Mouse (Mus musculus) common myeloid progenitor, adult 5-6 weeks (primary cell): Measurements from ENCODE around the gene Neo1. TPM values are rescaled to one million over a fixed set of nuclear protein-coding genes. Genes with fewer than 3 reads are reported as not detected.

Experiments
- ATAC-seq: replicated peaks from 2 replicates; pipeline ENCODE4 v1.8.0; 2016; ENCODE audit warnings: low read depth, mild to moderate bottlenecking, moderate TSS enrichment, inconsistent platforms; ENCODE audit not compliant: poor library complexity, severe bottlenecking
- total RNA-seq: library from RNA; stranded (forward); fragments of 200-1000, 187-1606 nt; gene quantifications from 2 replicates; pipeline ENCODE4 v1.2.3, GENCODE M21; 2017

Gene Neo1
- 0.14 and 0.15 TPM in 2 replicates for total RNA-seq

- ATAC-seq: 0 out of 2 replicates have a peak, but pooled peaks have one; percentile 22
Measured at GRCm38 (mm10) chr9:59036159-59036731, at the start of gene Neo1. Neo1 (minus strand) TSS chr9:59036441.

GRCm38 (mm10) chr9:59075632-59076031, 39.4 kb upstream of the Neo1 start:
- no peak for ATAC-seq

- ATAC-seq: no peak
Measured at GRCm38 (mm10) chr9:59073887-59074286, 37.6 kb upstream of the Neo1 start.

GRCm38 (mm10) chr9:59072076-59072777, 36.0 kb upstream of the Neo1 start:
- no peak for ATAC-seq

- ATAC-seq: no peak
Measured at GRCm38 (mm10) chr9:59071220-59071977, 35.2 kb upstream of the Neo1 start.

GRCm38 (mm10) chr9:59070216-59070615, 34.0 kb upstream of the Neo1 start:
- no peak for ATAC-seq

GRCm38 (mm10) chr9:59065616-59066301, 29.5 kb upstream of the Neo1 start:
- no peak for ATAC-seq

GRCm38 (mm10) chr9:59062409-59062808, 26.2 kb upstream of the Neo1 start:
- no peak for ATAC-seq

GRCm38 (mm10) chr9:59060026-59060605, 23.9 kb upstream of the Neo1 start:
- no peak for ATAC-seq

- no peak for ATAC-seq
Measured at GRCm38 (mm10) chr9:59059158-59059557, 22.9 kb upstream of the Neo1 start.

GRCm38 (mm10) chr9:59058060-59058459, 21.8 kb upstream of the Neo1 start:
- ATAC-seq: no peak

- ATAC-seq: no peak
Measured at GRCm38 (mm10) chr9:59056281-59056680, 20.0 kb upstream of the Neo1 start.

- no peak for ATAC-seq
Measured at GRCm38 (mm10) chr9:59041805-59042204, 5.6 kb upstream of the Neo1 start.

GRCm38 (mm10) chr9:59036732-59037341, 596 bp upstream of the Neo1 start:
- peak; percentile 36; the same call in 1 of the 2 replicates for ATAC-seq

GRCm38 (mm10) chr9:59035342-59036158, 691 bp downstream of the Neo1 start:
- ATAC-seq: 0 out of 2 replicates have a peak, but pooled peaks have one; percentile 18

GRCm38 (mm10) chr9:59034836-59035235, 1.4 kb downstream of the Neo1 start:
- ATAC-seq: no peak

- ATAC-seq: no peak
Measured at GRCm38 (mm10) chr9:59033492-59033891, 2.7 kb downstream of the Neo1 start.

GRCm38 (mm10) chr9:59024245-59024844, 11.9 kb downstream of the Neo1 start:
- no peak for ATAC-seq
